Mouse (Mus musculus) E14TG2a.4 (cell line): ENCODE measurements around the gene Ercc1.

Experiments used
- CTCF ChIP-seq: conservative IDR thresholded peaks from 2 replicates; pipeline ENCODE4 v1.5.1; 2014; ENCODE audit warnings: low read length
- NANOG ChIP-seq: IDR thresholded peaks from 2 replicates; pipeline ENCODE4 v1.6.1; 2014; ENCODE audit warnings: borderline replicate concordance, low read length, mixed read lengths
- POU5F1 ChIP-seq: IDR thresholded peaks from 2 replicates; pipeline ENCODE4 v1.6.1; 2014; ENCODE audit warnings: low read length, borderline replicate concordance

GRCm38 (mm10) chr7:19297794-19298193 lies 46.8 kb upstream of the Ercc1 start:
- no peak for TF ChIP-seq CTCF
- no peak for TF ChIP-seq POU5F1
- no peak for TF ChIP-seq NANOG
